In the genomic region with DNA sequence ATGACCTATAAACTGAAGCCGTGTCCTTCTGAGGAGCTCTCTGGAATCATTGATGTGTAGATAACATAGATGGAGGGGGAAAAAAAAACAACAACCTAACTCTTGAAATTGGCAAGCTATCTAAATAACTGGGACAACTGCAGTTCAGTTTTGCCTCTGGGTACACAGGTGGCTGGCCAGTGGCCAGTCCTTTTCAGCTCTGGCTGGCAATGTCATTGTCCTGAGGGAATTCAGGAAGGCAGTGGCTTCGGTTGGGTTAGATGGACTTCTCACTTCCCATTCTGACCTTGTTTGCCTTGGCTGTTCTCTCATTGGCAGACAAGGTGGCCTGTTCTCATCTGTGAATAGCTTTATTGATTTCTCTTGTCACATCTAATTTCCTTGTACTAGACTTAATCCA, we compare ENCODE assay signal across 18 mouse cellular contexts. TPM values are rescaled to one million over a fixed set of nuclear protein-coding genes. Genes with fewer than 3 reads are reported as not detected.
A peak's percentile ranks its signal among the peaks of the same experiment; 100 is the strongest.
DNase-seq lines count a peak whose midpoint lies in the region; ATAC-seq and TF ChIP-seq lines count a peak whose summit lies in the region.
"Had no signal": no experiment of that assay in that cellular context is flagged by ENCODE, and none has a peak within 500 bp of the region (broad histone marks: within the 10 kb centered on the region; RNA-seq: fewer than 3 reads in every experiment).

No protein-coding gene starts in this region.

- ATAC-seq in hindbrain, postnatal 0 days = peak; percentile 40; the same call in 1 of the 2 replicates
- no peak for ATAC-seq in hindbrain, embryonic 14.5 days (ENCODE audit: low FRiP score)
- no peak for ATAC-seq in midbrain, embryonic 14.5 days (ENCODE audit: low FRiP score, low TSS enrichment)
- ATAC-seq in midbrain, embryonic 15.5 days (replicated peaks) = no peak

- DNase-seq in hindbrain, postnatal 0 days (ENCODE audit: low spot score) = peak; percentile 53
- no peak for DNase-seq in hindbrain, embryonic 14.5 days (ENCODE audit: low spot score)
- peak; percentile 5 for DNase-seq in midbrain, embryonic 14.5 days
- peak; percentile 30 for DNase-seq in cerebellum, adult 9-10 months
- peak; percentile 57 for DNase-seq in retina, postnatal 1 day
- no peak for DNase-seq in heart, postnatal 10 days
- no peak for DNase-seq in embryo, embryonic 11 days
- DNase-seq: gastrocnemius, postnatal 36 days; layer of hippocampus, postnatal 36 days; lung, adult 18-20 months; right cerebral cortex, postnatal 25 days had no signal

- 29% methylated on average over 2 of the region's 2 CpGs for WGBS in hindbrain, postnatal 0 days
- 53% methylated on average over 2 of the region's 2 CpGs for WGBS in hindbrain, embryonic 14.5 days
- WGBS in midbrain, embryonic 14.5 days = 70% methylated on average over 2 of the region's 2 CpGs
- 53% methylated on average over 2 of the region's 2 CpGs for WGBS in midbrain, embryonic 15.5 days

- no peak overlapping the region for H3K4me3 ChIP-seq in hindbrain, postnatal 0 days (ENCODE audit: low read length)
- H3K4me3 ChIP-seq in hindbrain, embryonic 14.5 days (replicated peaks; ENCODE audit: low read length) = no peak overlapping the region
- H3K4me3 ChIP-seq in midbrain, embryonic 14.5 days (replicated peaks; ENCODE audit: low read depth, low read length) = no peak overlapping the region
- no peak overlapping the region for H3K4me3 ChIP-seq in midbrain, embryonic 15.5 days
- H3K4me3 ChIP-seq: heart, embryonic 12.5 days; limb, embryonic 13.5 days had no signal

- H3K4me1 ChIP-seq in hindbrain, postnatal 0 days (ENCODE audit: insufficient read depth, low read length) = no peaks in the 10 kb centered on the region
- H3K4me1 ChIP-seq in hindbrain, embryonic 14.5 days (replicated peaks; ENCODE audit: control insufficient read depth, insufficient read depth, low read length) = no peaks in the 10 kb centered on the region
- no peaks in the 10 kb centered on the region for H3K4me1 ChIP-seq in midbrain, embryonic 14.5 days (ENCODE audit: control insufficient read depth, insufficient read depth, low read length)
- no peaks in the 10 kb centered on the region for H3K4me1 ChIP-seq in midbrain, embryonic 15.5 days
- H3K4me1 ChIP-seq: heart, embryonic 12.5 days; limb, embryonic 13.5 days had no signal

- no peaks in the 10 kb centered on the region for H3K27me3 ChIP-seq in hindbrain, postnatal 0 days (ENCODE audit: insufficient read depth, low read length)
- no peaks in the 10 kb centered on the region for H3K27me3 ChIP-seq in hindbrain, embryonic 14.5 days (ENCODE audit: control insufficient read depth, insufficient read depth, low read length)
- no peaks in the 10 kb centered on the region for H3K27me3 ChIP-seq in midbrain, embryonic 14.5 days (ENCODE audit: control insufficient read depth, insufficient read depth, low read length)
- H3K27me3 ChIP-seq in midbrain, embryonic 15.5 days (replicated peaks) = no peaks in the 10 kb centered on the region
- H3K27me3 ChIP-seq: heart, embryonic 12.5 days; limb, embryonic 13.5 days had no signal

- H3K9ac ChIP-seq in hindbrain, postnatal 0 days (replicated peaks; ENCODE audit: low read length) = no peak overlapping the region
- no peak overlapping the region for H3K9ac ChIP-seq in hindbrain, embryonic 14.5 days
- H3K9ac ChIP-seq in midbrain, embryonic 14.5 days (replicated peaks; ENCODE audit: low read length) = no peak overlapping the region
- H3K9ac ChIP-seq in midbrain, embryonic 15.5 days = no peak overlapping the region
- H3K9ac ChIP-seq: heart, embryonic 12.5 days; limb, embryonic 13.5 days had no signal

- TF ChIP-seq CTCF in hindbrain, postnatal 0 days (IDR thresholded peaks at IDR 0.05; ENCODE audit: low read depth) = no peak

- H3K27ac ChIP-seq in hindbrain, postnatal 0 days = no peak overlapping the region
- no peak overlapping the region for H3K27ac ChIP-seq in hindbrain, embryonic 14.5 days
- H3K27ac ChIP-seq in midbrain, embryonic 14.5 days (replicated peaks; ENCODE audit: low read depth, low read length) = no peak overlapping the region
- no peak overlapping the region for H3K27ac ChIP-seq in midbrain, embryonic 15.5 days
- H3K27ac ChIP-seq: limb, embryonic 13.5 days had no signal

- intact Hi-C loops in heart, postnatal 10 days (cut with DNase I) = no loop called here

- no peaks in the 10 kb centered on the region for H3K9me3 ChIP-seq in hindbrain, postnatal 0 days (ENCODE audit: low read length)
- H3K9me3 ChIP-seq in hindbrain, embryonic 14.5 days (ENCODE audit: control insufficient read depth, low read length) = no peaks in the 10 kb centered on the region
- no peaks in the 10 kb centered on the region for H3K9me3 ChIP-seq in midbrain, embryonic 14.5 days (ENCODE audit: control insufficient read depth, low read length)
- H3K9me3 ChIP-seq in midbrain, embryonic 15.5 days = no peaks in the 10 kb centered on the region
- H3K9me3 ChIP-seq: G1E; heart, embryonic 12.5 days; limb, embryonic 13.5 days had no signal

- no peak overlapping the region for H3K4me2 ChIP-seq in hindbrain, postnatal 0 days (ENCODE audit: low read depth, low read length)
- no peak overlapping the region for H3K4me2 ChIP-seq in hindbrain, embryonic 14.5 days (replicated peaks)
- H3K4me2 ChIP-seq in midbrain, embryonic 14.5 days (ENCODE audit: low read length) = no peak overlapping the region
- no peak overlapping the region for H3K4me2 ChIP-seq in midbrain, embryonic 15.5 days
- H3K4me2 ChIP-seq: heart, embryonic 12.5 days; limb, embryonic 13.5 days had no signal

- H3K36me3 ChIP-seq in hindbrain, postnatal 0 days (ENCODE audit: insufficient read depth, low read length) = no peaks in the 10 kb centered on the region
- no peaks in the 10 kb centered on the region for H3K36me3 ChIP-seq in hindbrain, embryonic 14.5 days (replicated peaks; ENCODE audit: control insufficient read depth, insufficient read depth)
- no peaks in the 10 kb centered on the region for H3K36me3 ChIP-seq in midbrain, embryonic 14.5 days (ENCODE audit: control insufficient read depth, insufficient read depth, low read length)
- no peaks in the 10 kb centered on the region for H3K36me3 ChIP-seq in midbrain, embryonic 15.5 days (replicated peaks)
- H3K36me3 ChIP-seq: G1E; heart, embryonic 12.5 days; limb, embryonic 13.5 days had no signal

RNA-seq across cellular contexts. Expression of a gene that starts 14.7 kb away (rescaled TPM):
- not detected in 2 replicates for total RNA-seq in hindbrain, postnatal 0 days (2014; rRNA removed)
- not detected in 2 replicates for polyA plus RNA-seq in hindbrain, postnatal 0 days (2015; fragmentation: Nextera tagmentation; extraction: Ambion mirVana)
- not detected in 2 replicates for polyA plus RNA-seq in hindbrain, embryonic 14.5 days (2014; fragmentation: Nextera tagmentation; extraction: Ambion mirVana)
- polyA plus RNA-seq in midbrain, embryonic 14.5 days (2014; fragmentation: Nextera tagmentation; extraction: Ambion mirVana) = not detected in 2 replicates
- not detected in 2 replicates for polyA plus RNA-seq in midbrain, embryonic 15.5 days (2015; fragmentation: Nextera tagmentation; extraction: Ambion mirVana)
- total RNA-seq in heart, postnatal 10 days (2021) = not detected
- total RNA-seq: gastrocnemius, postnatal 36 days; hematopoietic stem cell, adult 5-6 weeks; layer of hippocampus, postnatal 36 days; neutrophil, adult 5-6 weeks had no signal
- polyA plus RNA-seq: G1E; heart, embryonic 12.5 days; limb, embryonic 13.5 days had no signal

RNA-seq across cellular contexts. Expression of a gene that starts 44.6 kb away (rescaled TPM):
- total RNA-seq in hindbrain, postnatal 0 days (2014; rRNA removed) = not detected in 2 replicates
- polyA plus RNA-seq in hindbrain, postnatal 0 days (2015; fragmentation: Nextera tagmentation; extraction: Ambion mirVana) = not detected in 2 replicates
- not detected in 2 replicates for polyA plus RNA-seq in hindbrain, embryonic 14.5 days (2014; fragmentation: Nextera tagmentation; extraction: Ambion mirVana)
- not detected in 2 replicates for polyA plus RNA-seq in midbrain, embryonic 14.5 days (2014; fragmentation: Nextera tagmentation; extraction: Ambion mirVana)
- not detected in 2 replicates for polyA plus RNA-seq in midbrain, embryonic 15.5 days (2015; fragmentation: Nextera tagmentation; extraction: Ambion mirVana)
- total RNA-seq in heart, postnatal 10 days (2021) = not detected
- total RNA-seq: gastrocnemius, postnatal 36 days; hematopoietic stem cell, adult 5-6 weeks; layer of hippocampus, postnatal 36 days; neutrophil, adult 5-6 weeks had no signal
- polyA plus RNA-seq: G1E; heart, embryonic 12.5 days; limb, embryonic 13.5 days; urinary bladder, adult 2 months had no signal

RNA-seq across cellular contexts. Expression of a gene that starts 55.3 kb away (rescaled TPM):
- not detected in 2 replicates for total RNA-seq in hindbrain, postnatal 0 days (2014; rRNA removed)
- 0.20 TPM in 1 of 2 replicates, not detected in the other for polyA plus RNA-seq in hindbrain, postnatal 0 days (2015; fragmentation: Nextera tagmentation; extraction: Ambion mirVana)
- polyA plus RNA-seq in hindbrain, embryonic 14.5 days (2014; fragmentation: Nextera tagmentation; extraction: Ambion mirVana) = not detected in 2 replicates
- not detected in 2 replicates for polyA plus RNA-seq in midbrain, embryonic 14.5 days (2014; fragmentation: Nextera tagmentation; extraction: Ambion mirVana)
- polyA plus RNA-seq in midbrain, embryonic 15.5 days (2015; fragmentation: Nextera tagmentation; extraction: Ambion mirVana) = not detected in 2 replicates
- not detected for total RNA-seq in heart, postnatal 10 days (2021)
- total RNA-seq: gastrocnemius, postnatal 36 days; hematopoietic stem cell, adult 5-6 weeks; layer of hippocampus, postnatal 36 days; neutrophil, adult 5-6 weeks had no signal
- polyA plus RNA-seq: G1E; heart, embryonic 12.5 days; urinary bladder, adult 2 months had no signal

Comparison
In these comparisons a context has a peak if more than half of its experiments do, and no peak if none do; other contexts are left out.
1. DNase-seq: peak in hindbrain, postnatal 0 days (single experiment), midbrain, embryonic 14.5 days (single experiment), cerebellum, adult 9-10 months (single experiment) and retina, postnatal 1 day (single experiment); none in hindbrain, embryonic 14.5 days (single experiment), heart, postnatal 10 days (0 of 2) and embryo, embryonic 11 days (single experiment).